Mouse (Mus musculus) midbrain, embryonic 16.5 days (tissue): Measurements from ENCODE around the gene Kcne1l. TPM values are rescaled to one million over a fixed set of nuclear protein-coding genes. Genes with fewer than 3 reads are reported as not detected.

Source experiments
- ATAC-seq: fragments of 200-750 bp; cut with Nextera tagmentation; 2 replicates; pipeline ENCODE4 v1.8.0; 2017; ENCODE audit warnings: moderate TSS enrichment
- H3K27ac ChIP-seq: fragments of 300-500 bp; sonication (generic); 2 replicates; pipeline ENCODE4 v1.5.1; 2014; ENCODE audit warnings: mild to moderate bottlenecking, low read length, mixed read lengths
- H3K27me3 ChIP-seq: fragments of 300-500 bp; sonication (generic); 2 replicates; pipeline ENCODE4 v1.6.1; 2014; ENCODE audit warnings: low read depth, low read length, mixed read lengths; ENCODE audit not compliant: control insufficient read depth, insufficient read depth
- H3K36me3 ChIP-seq: fragments of 300-500 bp; sonication (generic); 2 replicates; pipeline ENCODE4 v1.6.1; 2014; ENCODE audit warnings: mild to moderate bottlenecking, low read length, moderate library complexity, mixed read lengths; ENCODE audit not compliant: control insufficient read depth, insufficient read depth
- H3K4me1 ChIP-seq: fragments of 300-500 bp; sonication (generic); 2 replicates; pipeline ENCODE4 v1.6.1; 2014; ENCODE audit warnings: mild to moderate bottlenecking, low read length, mixed read lengths; ENCODE audit not compliant: control insufficient read depth, insufficient read depth
- H3K4me2 ChIP-seq: fragments of 300-500 bp; sonication (generic); 2 replicates; pipeline ENCODE4 v1.6.1; 2014; ENCODE audit warnings: mild to moderate bottlenecking, low read length, mixed read lengths
- H3K4me3 ChIP-seq: fragments of 300-500 bp; sonication (generic); 2 replicates; pipeline ENCODE4 v1.5.1; 2014; ENCODE audit warnings: low read depth, mild to moderate bottlenecking, low read length, moderate library complexity, mixed read lengths
- H3K9ac ChIP-seq: fragments of 300-500 bp; sonication (generic); 2 replicates; pipeline ENCODE4 v1.6.1; 2014; ENCODE audit warnings: low read depth, low read length, mixed read lengths
- H3K9me3 ChIP-seq: fragments of 300-500 bp; sonication (generic); replicated peaks from 2 replicates; pipeline ENCODE4 v1.6.1; 2014; ENCODE audit warnings: mild to moderate bottlenecking, low read length, mixed read lengths; ENCODE audit not compliant: control insufficient read depth, poor library complexity, severe bottlenecking
- WGBS: fragments of 180-500 bp; shearing (Covaris S2); extraction: QIAGEN DNeasy Blood & Tissue Kit; methylation state at CpG from one replicate; pipeline ENCODE4 v1.1.7; 2014; 5-methylcytosine and 5-hydroxymethylcytosine counted together
- polyA plus RNA-seq: library from polyadenylated mRNA; unstranded; fragments of >200 nt; fragmentation: Nextera tagmentation; extraction: Ambion mirVana; gene quantifications from 2 replicates; pipeline ENCODE4 v1.2.1, GENCODE M21; 2015

Gene Kcne1l
- 22.5 and 31.3 TPM in 2 replicates for polyA plus RNA-seq

- H3K9me3 ChIP-seq = no peaks in the 10 kb centered on the region
- H3K4me1 ChIP-seq = no peaks in the 10 kb centered on the region
- H3K4me2 ChIP-seq = peak within 1 kb of the TSS; percentile 47
- H3K4me3 ChIP-seq = peak within 1 kb of the TSS; percentile 14
- 30% methylated on average over 29 of the region's 33 CpGs for WGBS
- peak; percentile 70 for ATAC-seq
- H3K36me3 ChIP-seq = no peaks in the 10 kb centered on the region
- peak within 1 kb of the TSS; percentile 15; the same call in 1 of the 2 replicates for H3K9ac ChIP-seq
- H3K27me3 ChIP-seq = no peaks in the 10 kb centered on the region; the same call in none of the 2 replicates
- 0 out of 2 replicates have a peak within 1 kb of the TSS, but pooled peaks have one; percentile 17 for H3K27ac ChIP-seq
Measured at GRCm38 (mm10) chrX:142305869-142306581, at the start of gene Kcne1l. Gene Kcne1l, minus strand, starts transcription at chrX:142306294.

GRCm38 (mm10) chrX:142336207-142336606 is 30.1 kb upstream of the Kcne1l start:
- Histone ChIP-seq H3K4me3 (no peak overlapping the region), H3K4me2 (no peak overlapping the region), H3K27ac (no peak overlapping the region), H3K9me3 (no peaks in the 10 kb centered on the region), H3K36me3 (no peaks in the 10 kb centered on the region), H3K9ac (no peak overlapping the region), H3K4me1 (no peaks in the 10 kb centered on the region), H3K27me3 (no peaks in the 10 kb centered on the region)
- 96% methylated on average over 6 of the region's 6 CpGs for WGBS
- ATAC-seq = no peak

DNA sequence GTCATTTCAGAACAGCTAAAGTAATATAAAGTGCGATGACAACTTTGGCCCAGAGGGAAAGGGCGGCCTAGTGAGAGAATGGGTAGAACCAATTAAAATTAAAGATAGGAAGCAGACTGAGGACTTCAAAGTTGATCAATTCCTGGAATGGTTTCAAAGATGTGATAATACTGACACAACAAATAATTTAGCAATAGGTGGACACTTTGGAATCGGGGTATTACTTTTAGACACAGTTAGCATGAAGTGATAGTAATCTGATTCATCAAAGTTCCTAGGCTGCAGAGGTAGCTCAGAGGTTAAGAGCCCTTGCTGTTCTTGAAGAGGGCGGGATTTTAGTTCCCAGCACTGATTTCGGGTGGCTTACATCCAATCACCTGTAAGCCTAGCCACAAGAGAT is 29.4 kb upstream of the Kcne1l start:
- Histone ChIP-seq H3K27me3 (no peaks in the 10 kb centered on the region), H3K4me2 (no peak overlapping the region), H3K4me3 (no peak overlapping the region), H3K27ac (no peak overlapping the region), H3K4me1 (no peaks in the 10 kb centered on the region), H3K9me3 (no peaks in the 10 kb centered on the region), H3K36me3 (no peaks in the 10 kb centered on the region), H3K9ac (no peak overlapping the region)
- 89% methylated on average over 5 of the region's 5 CpGs for WGBS
- ATAC-seq = no peak

DNA sequence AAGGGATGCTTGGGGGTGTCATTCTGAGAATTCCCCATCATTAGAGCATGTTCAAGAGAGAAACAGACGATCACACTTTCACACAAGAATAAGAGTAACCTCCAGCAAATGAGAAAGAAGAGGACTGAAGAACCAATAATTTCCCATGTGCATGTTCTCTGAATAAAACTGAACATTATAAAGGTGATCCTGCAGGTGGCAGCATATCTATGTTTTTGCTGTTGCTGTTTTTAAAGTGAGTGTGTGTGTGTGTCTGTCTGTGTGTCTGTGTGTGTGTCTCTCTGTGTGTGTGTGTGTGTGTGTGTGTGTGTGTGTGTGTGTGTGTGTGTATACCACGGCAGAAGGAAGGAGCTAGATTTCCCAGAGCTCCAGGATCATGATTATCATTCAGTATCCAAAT is 19.7 kb upstream of the Kcne1l start:
- 75% methylated on average over 2 of the region's 2 CpGs for WGBS
- H3K9me3 ChIP-seq = no peaks in the 10 kb centered on the region
- H3K9ac ChIP-seq = no peak overlapping the region
- ATAC-seq = no peak
- H3K4me1 ChIP-seq = no peaks in the 10 kb centered on the region
- no peak overlapping the region for H3K4me2 ChIP-seq
- H3K27ac ChIP-seq = no peak overlapping the region
- H3K36me3 ChIP-seq = no peaks in the 10 kb centered on the region
- no peaks in the 10 kb centered on the region for H3K27me3 ChIP-seq
- H3K4me3 ChIP-seq = no peak overlapping the region

GRCm38 (mm10) chrX:142316106-142316505 is 10.0 kb upstream of the Kcne1l start:
- no peaks in the 10 kb centered on the region for H3K9me3 ChIP-seq
- WGBS = 79% methylated on average over 9 of the region's 9 CpGs
- no peak for ATAC-seq
- H3K9ac ChIP-seq = no peak overlapping the region
- no peaks in the 10 kb centered on the region for H3K36me3 ChIP-seq
- H3K27me3 ChIP-seq = no peaks in the 10 kb centered on the region
- H3K4me1 ChIP-seq = no peaks in the 10 kb centered on the region
- no peak overlapping the region for H3K27ac ChIP-seq
- no peak overlapping the region for H3K4me3 ChIP-seq
- no peak overlapping the region for H3K4me2 ChIP-seq

DNA sequence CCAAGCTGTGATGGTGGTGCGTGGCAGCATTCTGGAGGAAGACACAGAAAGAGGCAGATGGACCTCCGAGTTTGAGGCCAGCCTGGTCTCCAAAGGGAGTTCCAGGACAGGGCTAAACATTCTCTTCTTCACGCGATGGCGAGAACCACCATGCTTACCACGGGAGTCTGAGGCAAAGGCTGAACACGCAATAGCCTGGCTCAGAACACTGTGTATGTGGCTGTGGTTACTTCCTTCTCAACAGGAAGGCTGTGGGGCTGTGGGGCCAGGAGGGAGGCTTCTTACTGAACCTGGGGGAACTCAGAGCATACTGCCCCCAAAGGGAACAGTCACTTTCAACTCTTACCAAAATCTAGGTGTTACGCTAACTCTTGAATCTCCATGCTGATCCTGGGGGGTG is 9.2 kb upstream of the Kcne1l start:
- 86% methylated on average over 8 of the region's 8 CpGs for WGBS
- H3K4me2 ChIP-seq = no peak overlapping the region
- H3K27me3 ChIP-seq = no peaks in the 10 kb centered on the region
- H3K4me1 ChIP-seq = no peaks in the 10 kb centered on the region
- ATAC-seq = 0 out of 2 replicates have a peak, but pooled peaks have one; percentile 36
- H3K9ac ChIP-seq = no peak overlapping the region
- H3K27ac ChIP-seq = no peak overlapping the region
- H3K36me3 ChIP-seq = no peaks in the 10 kb centered on the region
- no peak overlapping the region for H3K4me3 ChIP-seq
- no peaks in the 10 kb centered on the region for H3K9me3 ChIP-seq

GRCm38 (mm10) chrX:142314307-142315024 is 8.4 kb upstream of the Kcne1l start:
- H3K9me3 ChIP-seq = no peaks in the 10 kb centered on the region
- H3K9ac ChIP-seq = no peak overlapping the region
- no peak overlapping the region for H3K4me3 ChIP-seq
- H3K4me1 ChIP-seq = no peaks in the 10 kb centered on the region
- H3K4me2 ChIP-seq = peak overlapping the region; percentile 29; the same call in 1 of the 2 replicates
- no peaks in the 10 kb centered on the region for H3K36me3 ChIP-seq
- ATAC-seq = peak; percentile 68
- H3K27ac ChIP-seq = no peak overlapping the region
- H3K27me3 ChIP-seq = no peaks in the 10 kb centered on the region; the same call in 1 of the 2 replicates
- WGBS = 54% methylated on average over 11 of the region's 11 CpGs

DNA sequence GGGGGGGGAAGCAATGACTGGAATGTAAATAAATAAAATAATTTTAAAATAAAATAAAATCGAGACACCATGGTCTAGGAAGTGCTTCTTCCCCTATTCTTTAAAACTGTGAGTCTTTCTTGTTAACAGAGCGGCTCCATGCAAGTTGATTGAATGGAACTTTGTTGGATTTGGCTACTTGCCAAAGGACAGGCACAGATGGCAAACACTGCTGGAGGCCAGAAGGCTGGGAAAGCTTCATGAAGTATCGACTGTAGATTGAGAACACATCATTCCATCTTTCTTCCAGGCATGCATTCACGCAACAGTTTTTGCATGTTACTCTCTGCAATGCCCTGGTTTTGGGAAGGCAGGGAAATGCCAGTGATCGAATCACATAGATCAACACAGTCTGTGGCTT is 4.3 kb upstream of the Kcne1l start:
- 48% methylated on average over 5 of the region's 5 CpGs for WGBS
- Histone ChIP-seq H3K4me2 (no peak overlapping the region), H3K4me1 (no peaks in the 10 kb centered on the region), H3K27me3 (no peaks in the 10 kb centered on the region; the same call in none of the 2 replicates), H3K9ac (no peak overlapping the region), H3K9me3 (no peaks in the 10 kb centered on the region), H3K4me3 (no peak overlapping the region), H3K36me3 (no peaks in the 10 kb centered on the region), H3K27ac (no peak overlapping the region)
- ATAC-seq = no peak
